Mouse (Mus musculus) left cerebral cortex, adult 18-20 months (tissue): ENCODE data around the gene Trmt61a. TPM values are rescaled to one million over a fixed set of nuclear protein-coding genes. Genes with fewer than 3 reads are reported as not detected.

Experiments used
- DNase-seq, 2 experiments: peaks; one replicate each; pipeline ENCODE4 v3.0.0; 2021 to 2022; ENCODE audit warnings: low spot score in 2 of 2, mixed read lengths in 1 of 2
- total RNA-seq, 2 experiments: library from RNA; stranded (reverse); gene quantifications; 2 replicates each; pipeline ENCODE4 v1.2.3; 2021

The Trmt61a gene
- total RNA-seq, 2 experiments from 2014 or later: 15.5 to 21.0 TPM

DNA sequence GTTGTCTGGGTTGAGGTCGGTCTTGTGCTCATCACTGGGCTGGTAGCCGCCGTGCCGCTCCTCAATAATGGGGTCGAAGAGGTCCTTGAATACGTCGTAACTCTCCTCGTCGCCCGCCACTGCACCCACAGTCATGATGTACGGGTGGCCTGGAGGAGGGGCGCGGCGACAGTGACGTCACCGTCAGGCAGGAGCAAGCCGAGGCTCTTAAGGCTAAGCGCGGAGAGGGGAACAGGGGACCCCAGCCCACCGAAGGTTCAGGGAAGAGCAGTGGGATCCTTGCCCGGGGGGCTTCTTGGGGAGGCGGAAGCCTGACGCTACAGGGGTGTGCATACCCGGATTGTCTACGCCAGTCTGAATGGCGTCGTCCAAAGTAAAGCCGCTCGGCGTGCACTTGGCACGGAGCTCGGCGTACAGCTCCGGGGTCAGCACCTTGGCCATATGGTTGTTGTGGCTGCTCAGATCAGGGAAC, 6.4 kb upstream of the Trmt61a start:
- peak; percentile 81 to 82 for DNase-seq

DNA sequence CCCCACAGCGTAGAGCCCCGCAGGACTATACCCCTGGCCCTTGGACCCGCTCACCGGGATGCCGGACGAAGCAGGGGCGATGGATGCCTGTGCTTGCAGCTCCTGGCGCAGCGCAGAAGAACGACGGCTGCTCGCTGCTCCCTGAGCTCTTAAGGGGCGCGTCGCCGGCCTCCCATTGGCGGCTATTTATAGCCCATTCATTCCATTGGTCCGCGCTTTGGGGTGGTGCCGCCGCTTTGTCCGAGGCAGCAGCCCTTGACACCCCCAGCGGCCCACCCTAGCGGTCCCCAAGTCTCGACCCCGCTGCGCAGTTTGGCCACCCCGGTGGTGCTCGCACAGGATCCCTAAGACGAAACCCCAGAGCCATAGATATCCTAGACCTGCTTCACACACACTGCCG, 5.7 kb upstream of the Trmt61a start, which contains the start of gene Ckb:
Gene Ckb, minus strand, starts transcription at position 163 of the 400 bp plus-strand sequence.
- peak; percentile 93 to 95 for DNase-seq

GRCm38 (mm10) chr12:111672581-111672980, 5.3 kb upstream of the Trmt61a start:
- peak in 1 of 2 experiments; percentile 31 for DNase-seq

- no peak for DNase-seq
Observed at GRCm38 (mm10) chr12:111674850-111675486, 2.9 kb upstream of the Trmt61a start.

- no peak for DNase-seq
Observed at GRCm38 (mm10) chr12:111675797-111676580, 1.9 kb upstream of the Trmt61a start.

- DNase-seq: no peak
Observed at GRCm38 (mm10) chr12:111677421-111677820, 484 bp upstream of the Trmt61a start.

DNA sequence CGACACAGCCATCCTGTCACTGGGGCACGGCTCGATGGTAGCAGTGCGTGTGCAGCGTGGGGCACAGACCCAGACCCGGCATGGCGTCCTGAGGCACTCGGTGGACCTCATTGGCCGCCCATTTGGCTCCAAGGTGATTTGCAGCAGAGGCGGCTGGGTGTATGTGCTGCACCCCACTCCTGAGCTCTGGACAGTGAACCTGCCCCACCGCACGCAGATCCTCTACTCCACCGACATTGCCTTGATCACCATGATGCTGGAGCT, 697 bp downstream of the Trmt61a start:
- DNase-seq: no peak

- DNase-seq: no peak
Observed at GRCm38 (mm10) chr12:111678997-111679396, 1.1 kb downstream of the Trmt61a start.

DNA sequence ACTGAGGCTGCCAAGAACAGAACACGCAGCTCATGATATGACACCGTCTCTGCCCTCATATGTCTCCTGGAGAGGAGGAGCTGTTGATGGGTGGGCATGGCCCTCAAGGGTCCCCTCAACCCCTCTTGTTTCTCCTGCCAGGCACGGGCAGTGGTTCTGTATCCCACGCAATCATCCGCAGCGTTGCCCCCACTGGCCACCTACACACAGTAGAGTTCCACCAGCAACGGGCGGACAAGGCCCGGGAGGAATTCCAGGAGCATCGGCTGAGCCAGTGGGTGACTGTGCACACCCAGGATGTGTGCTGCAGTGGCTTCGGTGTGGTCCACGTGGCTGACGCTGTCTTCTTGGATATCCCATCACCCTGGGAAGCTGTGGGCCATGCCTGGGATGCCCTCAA, 2.8 kb downstream of the Trmt61a start:
- DNase-seq: peak in 1 of 2 experiments; percentile 74

DNA sequence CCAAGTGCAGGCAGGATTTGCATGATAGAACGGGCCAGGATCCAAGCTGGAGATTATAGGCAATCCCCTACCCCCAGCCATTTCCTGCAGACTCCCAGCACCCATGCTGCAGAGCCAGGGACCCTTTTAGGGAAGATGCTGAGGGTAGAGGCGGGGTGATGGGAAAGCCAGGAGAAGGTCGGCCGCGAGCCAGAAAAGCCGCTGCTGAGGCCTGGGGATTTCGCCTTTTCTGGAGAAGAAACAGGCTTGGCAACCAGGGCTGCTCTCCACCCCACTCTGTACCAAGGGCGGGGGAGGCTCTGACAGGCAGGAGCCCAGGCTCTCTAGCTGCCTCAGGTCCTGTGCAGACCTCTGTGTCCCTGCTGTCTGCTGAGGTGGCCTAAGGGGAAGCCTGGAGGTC, 3.4 kb downstream of the Trmt61a start:
- peak in 1 of 2 experiments; percentile 60 for DNase-seq

DNA sequence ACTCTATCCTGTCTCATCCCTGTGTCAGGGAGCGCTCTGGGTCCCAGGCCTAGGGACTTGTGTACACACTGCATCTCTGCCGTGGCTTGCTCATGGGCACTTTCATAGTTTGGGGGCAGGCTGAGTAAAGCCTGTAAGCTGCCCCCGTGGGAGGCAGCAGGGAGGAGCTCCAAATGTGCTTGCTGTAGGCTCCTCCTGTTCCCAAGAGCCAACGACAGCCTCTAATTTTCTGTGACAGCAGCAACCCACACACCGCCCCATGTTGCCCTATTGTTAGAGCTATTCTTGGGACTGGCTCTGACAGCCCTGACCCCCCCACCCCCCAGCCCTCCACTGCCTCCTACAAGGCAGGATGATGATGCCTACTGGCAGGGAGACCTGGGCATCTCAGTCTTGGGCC, 4.1 kb downstream of the Trmt61a start:
- DNase-seq: peak in 1 of 2 experiments; percentile 47

GRCm38 (mm10) chr12:111682806-111683205, 4.9 kb downstream of the Trmt61a start:
- DNase-seq: no peak

DNA sequence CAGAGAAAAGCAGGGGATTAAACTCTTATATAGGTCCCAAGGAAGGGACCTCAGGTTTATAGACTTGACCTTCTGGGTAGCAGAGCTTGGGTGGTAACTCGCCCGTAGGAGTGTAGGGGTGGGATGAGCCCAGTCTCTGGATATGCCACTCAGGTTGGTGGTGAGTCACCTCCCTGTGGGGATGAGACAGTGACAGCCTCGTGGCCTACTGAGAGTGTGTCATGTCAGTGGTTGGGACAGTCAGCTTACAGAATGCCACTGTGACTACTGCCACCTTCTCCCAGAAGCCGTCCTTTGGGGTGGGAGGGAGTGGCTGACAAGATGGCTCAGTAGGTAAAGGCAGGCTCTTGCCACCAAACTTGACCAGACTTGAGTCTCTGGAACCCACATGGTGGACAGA, 8.5 kb downstream of the Trmt61a start:
- no peak for DNase-seq

DNA sequence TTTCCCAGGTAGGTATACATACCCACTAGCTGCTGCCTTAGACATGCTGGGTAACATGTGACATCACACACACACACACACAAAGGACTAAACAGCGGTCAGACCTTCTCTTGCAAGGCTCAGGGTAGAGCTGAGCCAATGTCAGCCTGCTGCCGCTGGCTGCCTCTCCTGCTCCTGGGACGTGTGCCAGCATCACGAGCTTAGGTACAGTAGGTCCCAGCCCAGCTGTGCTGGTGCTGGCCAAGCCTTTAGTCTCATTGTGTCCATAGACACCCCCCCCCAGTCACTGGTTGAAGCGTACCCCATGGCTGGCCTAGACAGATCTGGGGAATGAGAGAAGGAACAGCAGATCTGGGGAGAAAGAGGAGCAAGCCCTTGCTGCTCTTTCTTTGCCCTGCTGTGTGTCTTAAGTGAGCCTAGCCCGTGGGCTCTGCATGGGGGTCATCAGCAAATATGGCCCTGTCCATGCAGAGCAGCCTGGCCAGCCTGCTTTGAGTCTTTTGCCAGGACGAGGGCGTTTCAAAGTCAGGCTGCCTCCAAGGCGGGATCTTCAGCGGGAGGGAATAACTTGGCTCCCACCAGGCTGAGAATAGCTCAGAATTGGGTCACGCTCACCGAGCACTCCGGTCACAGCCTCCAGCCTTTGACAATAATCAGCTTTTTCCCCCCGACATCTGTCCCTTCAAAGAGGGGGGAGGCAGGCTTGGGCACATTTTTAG, 9.6 kb downstream of the Trmt61a start:
- peak; percentile 66 to 69 for DNase-seq

DNA sequence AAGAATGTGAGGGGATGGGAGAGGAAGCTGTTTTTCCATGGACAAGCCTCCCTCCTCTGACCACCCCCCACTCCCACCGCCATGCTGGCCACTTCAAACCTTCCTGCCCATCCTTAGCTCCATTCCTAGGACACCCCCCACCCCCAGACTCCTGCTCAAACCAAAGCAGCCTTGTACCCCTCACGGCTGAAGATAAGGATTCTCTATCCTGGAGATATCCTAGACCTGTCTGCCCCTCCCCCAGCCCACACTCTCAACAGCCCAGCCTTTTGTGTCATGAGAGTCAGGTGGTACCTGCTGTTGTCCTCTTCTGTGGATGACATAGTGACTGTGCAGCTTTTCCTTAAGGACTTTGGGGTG, 10.1 kb downstream of the Trmt61a start:
- no peak for DNase-seq

DNA sequence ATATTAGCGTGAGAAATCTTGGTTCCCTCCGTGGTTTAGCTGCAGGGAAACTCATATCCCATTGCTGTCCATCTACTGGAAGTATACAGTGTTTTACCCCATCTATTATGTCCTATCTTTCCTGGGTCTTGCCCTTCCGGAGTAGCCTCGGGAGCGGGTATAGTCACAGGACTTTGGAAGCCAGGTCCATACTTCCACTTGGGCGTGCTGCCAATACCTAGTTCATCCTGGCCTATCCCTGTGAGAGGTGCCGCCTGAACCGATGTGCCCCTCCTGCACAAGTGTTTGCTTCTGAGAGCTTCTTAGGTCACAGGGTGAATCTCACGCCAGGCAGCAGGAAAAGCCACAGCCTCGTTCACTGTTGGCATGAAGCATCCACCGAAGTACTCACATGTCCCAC, 11.5 kb downstream of the Trmt61a start:
- no peak for DNase-seq

DNA sequence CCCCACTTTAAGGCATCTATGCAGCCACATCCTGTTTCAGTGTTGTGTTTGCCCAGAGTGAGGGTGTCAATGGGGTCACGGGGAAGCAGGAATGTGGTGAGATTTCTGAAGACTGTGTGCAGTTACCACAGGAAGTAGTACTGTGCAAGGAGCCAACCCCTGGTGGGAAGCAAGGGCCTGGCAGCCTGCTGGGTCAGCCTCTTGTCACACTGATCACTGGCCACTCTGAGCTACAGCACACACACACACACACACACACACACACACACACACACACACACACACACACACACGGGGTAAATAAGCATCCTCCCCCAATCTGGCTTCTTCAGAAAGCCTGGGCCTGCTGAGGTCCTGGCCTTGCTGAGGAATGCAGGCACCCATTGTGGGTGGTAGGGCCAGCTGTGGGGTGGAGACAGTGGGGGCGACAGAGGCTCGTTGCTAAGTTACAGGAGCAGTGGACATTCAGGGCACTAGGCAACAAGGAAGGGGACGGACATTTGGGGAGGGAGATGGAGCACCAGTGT, 13.5 kb downstream of the Trmt61a start:
- DNase-seq: no peak

DNA sequence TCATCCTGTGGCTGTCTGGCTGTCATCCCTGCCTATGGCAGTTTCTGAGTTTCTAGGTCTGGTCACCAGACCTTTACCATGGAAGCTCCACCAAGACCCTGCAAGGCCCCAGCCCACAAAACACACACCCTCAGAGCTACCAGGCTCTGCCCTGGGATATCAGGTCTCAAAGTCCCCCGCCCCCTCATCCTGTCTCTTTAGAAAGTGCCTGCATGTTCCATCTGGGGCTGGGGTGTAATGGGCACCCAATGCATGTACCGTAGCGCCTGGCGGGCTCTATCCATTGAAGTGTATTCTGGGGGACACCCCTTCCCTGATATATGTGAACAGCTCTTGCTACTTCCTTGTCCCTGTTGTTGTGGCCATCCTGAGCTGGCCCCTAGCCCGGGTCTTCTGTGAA, 15.0 kb downstream of the Trmt61a start:
- DNase-seq: no peak

DNA sequence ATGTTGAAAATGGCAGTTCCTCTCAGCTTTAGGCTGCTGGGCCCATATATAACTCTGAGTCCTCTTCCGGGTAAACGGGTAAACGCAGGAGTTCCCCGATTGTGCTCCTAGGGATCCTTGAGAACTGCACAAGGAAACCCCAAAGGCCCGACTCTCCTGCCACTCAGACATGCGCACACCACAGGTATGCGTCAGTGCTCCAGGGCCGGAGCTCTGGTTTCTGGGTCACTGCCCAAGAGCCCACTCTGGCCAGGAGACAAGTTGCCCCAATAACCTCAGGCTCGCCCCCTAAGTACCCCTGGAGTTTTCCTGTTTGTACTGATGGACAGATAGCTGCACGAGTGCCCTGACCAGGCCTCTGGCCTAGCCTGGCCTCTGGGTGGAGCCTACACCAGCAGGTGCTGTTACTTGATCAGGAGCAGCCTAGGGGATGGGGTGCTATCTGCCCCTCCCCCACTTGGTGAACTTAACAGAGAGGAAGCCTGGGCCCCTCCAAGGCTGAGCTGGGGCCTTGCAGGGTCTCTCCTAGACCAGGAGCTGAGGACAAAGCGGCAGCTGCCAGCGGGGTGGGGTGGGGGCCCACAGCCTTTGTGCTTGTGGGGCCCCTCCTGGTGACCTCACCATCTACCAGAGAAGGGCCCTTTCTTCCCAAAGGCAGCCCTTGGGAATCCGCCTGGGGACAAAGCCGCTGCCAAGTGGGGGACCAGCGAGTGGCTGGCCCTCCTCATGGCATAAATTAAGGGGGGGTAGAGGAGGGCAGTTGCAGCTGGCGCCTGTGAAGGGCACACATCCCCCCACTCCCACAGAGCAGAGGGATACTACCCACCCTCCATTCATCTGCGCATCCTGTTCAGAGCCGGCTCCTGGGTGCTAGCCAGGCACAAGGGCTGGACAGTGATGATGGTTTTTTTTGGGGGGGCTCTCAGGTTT, 15.7 kb downstream of the Trmt61a start:
- no peak for DNase-seq

- no peak for DNase-seq
Observed at GRCm38 (mm10) chr12:111694271-111694781, 16.4 kb downstream of the Trmt61a start.
